In the genomic region with DNA sequence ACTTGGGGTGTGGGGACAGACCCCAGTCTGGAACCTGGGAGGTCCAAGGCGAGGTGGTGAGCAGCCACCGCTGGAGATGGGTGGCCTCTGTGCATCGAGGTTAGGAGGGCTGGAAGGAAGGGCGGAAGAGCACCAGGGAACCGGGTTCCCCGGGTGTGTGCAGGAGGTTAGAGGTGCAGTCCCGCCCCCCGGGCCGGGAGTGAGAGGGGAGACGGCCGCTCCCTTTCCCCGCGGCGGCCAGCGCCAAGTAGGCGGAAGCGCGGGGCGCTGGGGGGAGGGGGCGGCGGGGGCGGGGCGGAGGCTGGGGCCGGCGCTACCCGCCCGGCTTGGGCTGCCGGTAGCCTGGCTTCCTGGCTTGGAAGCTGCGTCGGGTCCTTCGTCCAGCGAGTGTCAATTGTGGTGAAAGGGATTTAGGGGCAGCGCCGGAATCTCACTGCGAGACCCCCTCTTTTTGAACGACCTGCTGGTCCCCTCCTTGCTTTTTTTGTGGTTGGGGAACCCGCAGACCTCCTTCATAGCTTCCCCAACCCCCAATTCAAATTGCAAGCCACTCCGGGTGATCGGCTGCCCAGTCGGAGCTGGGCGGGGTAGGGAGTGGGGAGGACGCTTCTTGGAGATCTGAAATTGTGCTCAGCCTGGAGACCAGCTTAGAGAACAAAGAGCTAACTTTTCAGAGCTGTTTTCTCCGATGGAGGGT, we compare ENCODE assay signal across 8 mouse cellular contexts. TPM values are rescaled to one million over a fixed set of nuclear protein-coding genes. Genes with fewer than 3 reads are reported as not detected.
A peak's percentile ranks its signal among the peaks of the same experiment; 100 is the strongest.
DNase-seq lines count a peak whose midpoint lies in the region; ATAC-seq and TF ChIP-seq lines count a peak whose summit lies in the region.

No protein-coding gene starts in this region.

- peak overlapping the region; percentile 64 for H3K9ac ChIP-seq in intestine, postnatal 0 days (ENCODE audit: low read depth, low read length)
- peak overlapping the region; percentile 91 for H3K9ac ChIP-seq in neural tube, embryonic 14.5 days (replicated peaks; ENCODE audit: low read depth, low read length)

- peak overlapping the region; percentile 74 for H3K4me2 ChIP-seq in intestine, postnatal 0 days (replicated peaks; ENCODE audit: low read depth)
- peak overlapping the region; percentile 90 for H3K4me2 ChIP-seq in neural tube, embryonic 14.5 days (ENCODE audit: low read depth, low read length)

- no peaks in the 10 kb centered on the region; the same call in 1 of the 2 replicates for H3K36me3 ChIP-seq in intestine, postnatal 0 days (ENCODE audit: control insufficient read depth, insufficient read depth)
- no peaks in the 10 kb centered on the region for H3K36me3 ChIP-seq in neural tube, embryonic 14.5 days (ENCODE audit: control insufficient read depth, insufficient read depth, low read length)

- no peaks in the 10 kb centered on the region for H3K27me3 ChIP-seq in intestine, postnatal 0 days (replicated peaks; ENCODE audit: control insufficient read depth, insufficient read depth, low read length)
- H3K27me3 ChIP-seq in neural tube, embryonic 14.5 days (ENCODE audit: control insufficient read depth, insufficient read depth, low read length) = no peaks in the 10 kb centered on the region; the same call in 1 of the 2 replicates

- TF ChIP-seq CTCF in intestine, postnatal 0 days (IDR thresholded peaks at IDR 0.05; ENCODE audit: low read depth) = no peak
- TF ChIP-seq CTCF in lung, adult 2 months (IDR thresholded peaks at IDR 0.05; ENCODE audit: insufficient read depth, low read length) = no peak

- 0% methylated on average over 32 of the region's 43 CpGs for WGBS in intestine, postnatal 0 days
- 0% methylated on average over 33 of the region's 43 CpGs for WGBS in lung, adult 2 months
- WGBS in neural tube, embryonic 14.5 days = under 1% methylated on average over 28 of the region's 43 CpGs

- H3K27ac ChIP-seq in intestine, postnatal 0 days (ENCODE audit: low read depth, low read length) = peak overlapping the region; percentile 96
- H3K27ac ChIP-seq in neural tube, embryonic 14.5 days (ENCODE audit: low read depth, low read length) = peak overlapping the region; percentile 86

- DNase-seq in 3T3-L1 (ENCODE audit: low read depth, low spot score) = peak; percentile 77
- peak; percentile 71 for DNase-seq in MN1 (ENCODE audit: low spot score)
- DNase-seq in gastrocnemius, postnatal 4 days (ENCODE audit: low spot score in 2 of 2) = peak; percentile 60 to 82
- no peak for DNase-seq in lung, adult 2 months
- peak; percentile 82 for DNase-seq in urinary bladder, adult 2 months (ENCODE audit: low spot score)

- TF ChIP-seq POLR2A in lung, adult 2 months (IDR thresholded peaks at IDR 0.05; ENCODE audit: borderline replicate concordance, extremely low read depth, low read depth, low read length) = peak; percentile 71; the same call in 1 of the 2 replicates

- peaks cover 20% of the 10 kb centered on the region for H3K4me1 ChIP-seq in intestine, postnatal 0 days (replicated peaks; ENCODE audit: control insufficient read depth, insufficient read depth, low read length)
- H3K4me1 ChIP-seq in lung, adult 2 months (ENCODE audit: control insufficient read depth, insufficient read depth, low read length) = peaks cover 21% of the 10 kb centered on the region
- H3K4me1 ChIP-seq in neural tube, embryonic 14.5 days (ENCODE audit: control insufficient read depth, insufficient read depth, low read length) = peaks cover 31% of the 10 kb centered on the region

- no peaks in the 10 kb centered on the region for H3K9me3 ChIP-seq in intestine, postnatal 0 days (ENCODE audit: control insufficient read depth)
- H3K9me3 ChIP-seq in neural tube, embryonic 14.5 days (ENCODE audit: control insufficient read depth, low read length) = no peaks in the 10 kb centered on the region

- ATAC-seq in common myeloid progenitor, adult 5-6 weeks (replicated peaks; ENCODE audit: low read depth, poor library complexity, severe bottlenecking) = peak; percentile 58
- ATAC-seq in intestine, postnatal 0 days = peak; percentile 62
- peak; percentile 48 for ATAC-seq in neural tube, embryonic 14.5 days (ENCODE audit: low read depth)

- H3K4me3 ChIP-seq in intestine, postnatal 0 days (ENCODE audit: low read depth, low read length) = peak overlapping the region; percentile 96
- peak overlapping the region; percentile 99 for H3K4me3 ChIP-seq in lung, adult 2 months (replicated peaks; ENCODE audit: extremely low read depth, low read depth, low read length)
- peak overlapping the region; percentile 93 for H3K4me3 ChIP-seq in neural tube, embryonic 14.5 days (ENCODE audit: low read depth, low read length)

RNA-seq across cellular contexts. Expression of gene Lasp1, which starts 1.3 kb away (rescaled TPM):
- 79.1 and 126 TPM in 2 replicates for total RNA-seq in common myeloid progenitor, adult 5-6 weeks (2017)
- total RNA-seq in gastrocnemius, postnatal 4 days (2021) = 10 to 100 TPM; 82.0 to 99.0 TPM
- 98.2 and 103 TPM in 2 replicates for polyA plus RNA-seq in intestine, postnatal 0 days (2015; fragmentation: Nextera tagmentation; extraction: Ambion mirVana)
- polyA plus RNA-seq in lung, adult 2 months (2012; rRNA removed) = 120 and 137 TPM in 2 replicates
- polyA plus RNA-seq in neural tube, embryonic 14.5 days (2014; fragmentation: Nextera tagmentation; extraction: Ambion mirVana) = 82.9 and 99.8 TPM in 2 replicates
- polyA plus RNA-seq in urinary bladder, adult 2 months (2012; rRNA removed) = 101 and 108 TPM in 2 replicates

RNA-seq across cellular contexts. Expression of gene Rpl23, which starts 17.9 kb away (rescaled TPM):
- total RNA-seq in common myeloid progenitor, adult 5-6 weeks (2017) = 2,081 and 2,105 TPM in 2 replicates
- total RNA-seq in gastrocnemius, postnatal 4 days (2021) = 100 to 1,000 TPM; 976 to 983 TPM
- 538 and 555 TPM in 2 replicates for polyA plus RNA-seq in intestine, postnatal 0 days (2015; fragmentation: Nextera tagmentation; extraction: Ambion mirVana)
- 81.7 and 95.5 TPM in 2 replicates for polyA plus RNA-seq in lung, adult 2 months (2012; rRNA removed)
- polyA plus RNA-seq in neural tube, embryonic 14.5 days (2014; fragmentation: Nextera tagmentation; extraction: Ambion mirVana) = 347 and 366 TPM in 2 replicates
- polyA plus RNA-seq in urinary bladder, adult 2 months (2012; rRNA removed) = 911 and 1,027 TPM in 2 replicates

RNA-seq across cellular contexts. Expression of gene 1700001P01Rik, which starts 24.4 kb away (rescaled TPM):
- not detected in 2 replicates for total RNA-seq in common myeloid progenitor, adult 5-6 weeks (2017)
- total RNA-seq in gastrocnemius, postnatal 4 days (2021) = not detected
- polyA plus RNA-seq in intestine, postnatal 0 days (2015; fragmentation: Nextera tagmentation; extraction: Ambion mirVana) = not detected in 2 replicates
- 0.22 TPM in 1 of 2 replicates, not detected in the other for polyA plus RNA-seq in lung, adult 2 months (2012; rRNA removed)
- polyA plus RNA-seq in neural tube, embryonic 14.5 days (2014; fragmentation: Nextera tagmentation; extraction: Ambion mirVana) = 0.36 TPM in 1 of 2 replicates, not detected in the other
- polyA plus RNA-seq in urinary bladder, adult 2 months (2012; rRNA removed) = 0.13 and 0.41 TPM in 2 replicates

RNA-seq across cellular contexts. Expression of gene Cwc25, which starts 33.8 kb away (rescaled TPM):
- total RNA-seq in common myeloid progenitor, adult 5-6 weeks (2017) = 14.5 and 21.8 TPM in 2 replicates
- 10 to 100 TPM; 13.4 to 13.5 TPM for total RNA-seq in gastrocnemius, postnatal 4 days (2021)
- 8.5 and 9.8 TPM in 2 replicates for polyA plus RNA-seq in intestine, postnatal 0 days (2015; fragmentation: Nextera tagmentation; extraction: Ambion mirVana)
- polyA plus RNA-seq in lung, adult 2 months (2012; rRNA removed) = 7.0 and 11.6 TPM in 2 replicates
- polyA plus RNA-seq in neural tube, embryonic 14.5 days (2014; fragmentation: Nextera tagmentation; extraction: Ambion mirVana) = 13.8 and 13.9 TPM in 2 replicates
- polyA plus RNA-seq in urinary bladder, adult 2 months (2012; rRNA removed) = 15.3 and 16.6 TPM in 2 replicates

RNA-seq across cellular contexts. Expression of gene B230217C12Rik, which starts 40.4 kb away (rescaled TPM):
- total RNA-seq in common myeloid progenitor, adult 5-6 weeks (2017) = 0.69 and 1.7 TPM in 2 replicates
- 1 to 10 TPM; 1.0 to 2.4 TPM for total RNA-seq in gastrocnemius, postnatal 4 days (2021)
- polyA plus RNA-seq in intestine, postnatal 0 days (2015; fragmentation: Nextera tagmentation; extraction: Ambion mirVana) = 1.8 and 2.0 TPM in 2 replicates
- 2.8 and 4.5 TPM in 2 replicates for polyA plus RNA-seq in lung, adult 2 months (2012; rRNA removed)
- 39.8 and 53.5 TPM in 2 replicates for polyA plus RNA-seq in neural tube, embryonic 14.5 days (2014; fragmentation: Nextera tagmentation; extraction: Ambion mirVana)
- 3.8 and 5.6 TPM in 2 replicates for polyA plus RNA-seq in urinary bladder, adult 2 months (2012; rRNA removed)
